Mouse (Mus musculus): ENCODE results near the gene Anapc1.
A peak's percentile ranks its signal among the peaks of the same experiment; 100 is the strongest.

Anapc1 gene

GRCm38 (mm10) chr2:128564195-128564594, 123.0 kb downstream of the Anapc1 start:
- peak; percentile 8 for DNase-seq
